Mouse (Mus musculus): ENCODE measurements around the gene Atmin.

DNA sequence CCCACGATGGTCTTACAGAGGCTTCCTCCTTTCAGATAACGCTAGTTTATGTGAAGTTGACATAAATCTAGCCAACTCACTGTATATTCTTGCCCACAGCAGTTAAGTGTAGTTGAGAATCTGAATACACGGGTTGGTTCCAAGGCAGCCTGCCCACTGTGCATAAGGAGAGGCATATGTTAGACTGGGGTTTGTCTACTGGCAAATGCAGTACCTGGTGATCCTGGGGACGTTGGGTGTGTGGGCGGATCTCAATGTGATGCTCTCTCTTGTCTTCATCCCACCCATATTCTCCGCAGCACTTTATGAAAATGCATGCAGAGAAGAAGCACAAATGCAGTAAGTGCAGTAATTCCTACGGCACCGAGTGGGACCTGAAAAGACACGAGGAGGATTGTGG is 11.2 kb downstream of the Atmin start:
- no peak for TF ChIP-seq CTCF (IDR thresholded peaks at IDR 0.05; ENCODE audit: low read depth)
- TF ChIP-seq EP300 (IDR thresholded peaks at IDR 0.05; ENCODE audit: low read depth), result no peak

Measured in liver, embryonic 14.5 days (tissue).